9 mouse cellular contexts compared by ENCODE assay signal in genomic region chr4:134253722-134254324, GRCm38 (mm10). TPM values are rescaled to one million over a fixed set of nuclear protein-coding genes. Genes with fewer than 3 reads are reported as not detected.
A peak's percentile ranks its signal among the peaks of the same experiment; 100 is the strongest.
DNase-seq lines count a peak whose midpoint lies in the region; ATAC-seq and TF ChIP-seq lines count a peak whose summit lies in the region.
"Had no signal": no experiment of that assay in that cellular context is flagged by ENCODE, and none has a peak within 500 bp of the region (broad histone marks: within the 10 kb centered on the region; RNA-seq: fewer than 3 reads in every experiment).

Gene Grrp1, minus strand, starts transcription at chr4:134254106.

- 4% methylated on average over 13 of the region's 13 CpGs for WGBS in heart, embryonic 13.5 days
- WGBS in limb, embryonic 11.5 days = 0% methylated on average over 13 of the region's 13 CpGs
- 1% methylated on average over 13 of the region's 13 CpGs for WGBS in neural tube, embryonic 12.5 days

- peaks cover 88% of the 10 kb centered on the region for H3K4me1 ChIP-seq in heart, embryonic 13.5 days
- H3K4me1 ChIP-seq in limb, embryonic 11.5 days (ENCODE audit: control insufficient read depth, insufficient read depth, low read length) = peaks cover 41% of the 10 kb centered on the region
- H3K4me1 ChIP-seq in neural tube, embryonic 12.5 days = peaks cover 78% of the 10 kb centered on the region

- no peaks in the 10 kb centered on the region for H3K36me3 ChIP-seq in heart, embryonic 13.5 days
- H3K36me3 ChIP-seq in limb, embryonic 11.5 days (ENCODE audit: control insufficient read depth, insufficient read depth, low read length) = no peaks in the 10 kb centered on the region
- H3K36me3 ChIP-seq in neural tube, embryonic 12.5 days = no peaks in the 10 kb centered on the region
- H3K36me3 ChIP-seq: G1E had no signal

- peak within 1 kb of the TSS; percentile 69 for H3K27ac ChIP-seq in left cerebral cortex, adult 2 months
- H3K27ac ChIP-seq in heart, embryonic 13.5 days (replicated peaks) = peak within 1 kb of the TSS; percentile 58
- H3K27ac ChIP-seq in limb, embryonic 11.5 days (replicated peaks; ENCODE audit: low read depth, low read length) = no peak within 1 kb of the TSS
- H3K27ac ChIP-seq in neural tube, embryonic 12.5 days = no peak within 1 kb of the TSS

- no peaks in the 10 kb centered on the region for H3K9me3 ChIP-seq in heart, embryonic 13.5 days
- no peaks in the 10 kb centered on the region for H3K9me3 ChIP-seq in limb, embryonic 11.5 days (ENCODE audit: control insufficient read depth, low read length)
- no peaks in the 10 kb centered on the region for H3K9me3 ChIP-seq in neural tube, embryonic 12.5 days

- H3K27me3 ChIP-seq in heart, embryonic 13.5 days (replicated peaks) = peaks cover 62% of the 10 kb centered on the region
- H3K27me3 ChIP-seq in limb, embryonic 11.5 days (ENCODE audit: control insufficient read depth, insufficient read depth, low read length) = peaks cover 37% of the 10 kb centered on the region
- peaks cover 63% of the 10 kb centered on the region for H3K27me3 ChIP-seq in neural tube, embryonic 12.5 days (replicated peaks)

- peak within 1 kb of the TSS; percentile 96 for H3K4me2 ChIP-seq in heart, embryonic 13.5 days
- H3K4me2 ChIP-seq in limb, embryonic 11.5 days (ENCODE audit: low read depth, severe bottlenecking) = peak within 1 kb of the TSS; percentile 93
- peak within 1 kb of the TSS; percentile 84 for H3K4me2 ChIP-seq in neural tube, embryonic 12.5 days (replicated peaks)

- intact Hi-C loops in left cerebral cortex, adult 2 months (cut with DNase I) = loop anchor here (10.0 kb wide), 1 partner anchor 231 kb away; no protein-coding TSS in a partner anchor

- no peak for ATAC-seq in heart, embryonic 13.5 days (ENCODE audit: extremely low read depth, insufficient number of reproducible peaks, low FRiP score, low TSS enrichment)
- no peak for ATAC-seq in limb, embryonic 11.5 days (ENCODE audit: insufficient number of reproducible peaks, low FRiP score, low TSS enrichment, low read depth)
- no peak for ATAC-seq in neural tube, embryonic 12.5 days (ENCODE audit: low FRiP score, low read depth)
- ATAC-seq in megakaryocyte, adult 5-6 weeks (ENCODE audit: poor library complexity, severe bottlenecking) = no peak

- TF ChIP-seq CTCF in left cerebral cortex, adult 2 months (IDR thresholded peaks at IDR 0.05) = no peak

- H3K4me3 ChIP-seq in left cerebral cortex, adult 2 months = peak within 1 kb of the TSS; percentile 44
- H3K4me3 ChIP-seq in heart, embryonic 13.5 days = peak within 1 kb of the TSS; percentile 60
- peak within 1 kb of the TSS; percentile 50 for H3K4me3 ChIP-seq in limb, embryonic 11.5 days (ENCODE audit: low read depth, low read length)
- H3K4me3 ChIP-seq in neural tube, embryonic 12.5 days = peak within 1 kb of the TSS; percentile 21

- peak within 1 kb of the TSS; percentile 77 for H3K9ac ChIP-seq in heart, embryonic 13.5 days
- H3K9ac ChIP-seq in limb, embryonic 11.5 days (ENCODE audit: low read length) = peak within 1 kb of the TSS; percentile 41
- 0 out of 2 replicates have a peak within 1 kb of the TSS, but pooled peaks have one; percentile 1 for H3K9ac ChIP-seq in neural tube, embryonic 12.5 days

- no peak for DNase-seq in left cerebral cortex, adult 2 months (ENCODE audit: extremely low spot score in 1 of 2, low spot score in 2 of 2)
- DNase-seq in left cerebral cortex, adult 9 months (ENCODE audit: low spot score in 2 of 2) = no peak
- DNase-seq in limb, embryonic 11.5 days (ENCODE audit: low spot score) = peak; percentile 60
- DNase-seq in urinary bladder, postnatal 25 days (ENCODE audit: low spot score) = no peak
- no peak for DNase-seq in layer of hippocampus, adult 9-11 months

RNA-seq across cellular contexts. Expression of gene Grrp1, which starts in this region (rescaled TPM):
- 1 to 10 TPM; 3.0 to 3.6 TPM for total RNA-seq in left cerebral cortex, adult 2 months (2021)
- 4.3 and 5.0 TPM in 2 replicates for polyA plus RNA-seq in heart, embryonic 13.5 days (2015; fragmentation: Nextera tagmentation; extraction: Ambion mirVana)
- 5.5 and 7.1 TPM in 2 replicates for polyA plus RNA-seq in limb, embryonic 11.5 days (2014; fragmentation: Nextera tagmentation; extraction: Ambion mirVana)
- 9.7 and 10.2 TPM in 2 replicates for polyA plus RNA-seq in neural tube, embryonic 12.5 days (2016; fragmentation: Nextera tagmentation; extraction: Ambion mirVana)
- not detected in 2 replicates for total RNA-seq in megakaryocyte, adult 5-6 weeks (2015)
- total RNA-seq in megakaryocyte, adult 5-6 weeks (2017) = not detected in 2 replicates
- total RNA-seq: G1E had no signal
- polyA plus RNA-seq: G1E had no signal

Comparison
In these comparisons a context has a peak if more than half of its experiments do, and no peak if none do; other contexts are left out.
1. RNA of gene Grrp1 (total RNA-seq): 3.0 to 3.6 TPM in left cerebral cortex, adult 2 months; not detected in megakaryocyte, adult 5-6 weeks; every median in the first group is over 4 times any median in the second.
2. H3K27ac ChIP-seq: peak in left cerebral cortex, adult 2 months (single experiment) and heart, embryonic 13.5 days (single experiment); none in limb, embryonic 11.5 days (single experiment) and neural tube, embryonic 12.5 days (single experiment).
3. H3K9ac ChIP-seq: peak in every context shown above with its lines; median percentile 77 in heart, embryonic 13.5 days; 41 in limb, embryonic 11.5 days; 1 in neural tube, embryonic 12.5 days.
4. Peak in every context shown above with its lines, with median percentiles within 50 percentile points of each other: H3K4me3 ChIP-seq and H3K4me2 ChIP-seq.